Mouse (Mus musculus) mouse embryonic stem cell (cell line): ENCODE results near the gene Atxn7l3b.

Experiments used
- in situ Hi-C, 2 experiments: fragments of 300-500 bp; cut with MboI; formaldehyde crosslinking; loops; 1 replicate in 1 of 2; 3 replicates in 1 of 2; pipeline ENCODE4 v1.14.3; 2019 to 2020; ENCODE audit warnings: low sequenced_read_pairs in 2 of 2, low pct_unique_long_range_greater_than_20kb in 1 of 2, mixed read lengths in 1 of 2; ENCODE audit not compliant: unreplicated experiment in 1 of 2

Atxn7l3b gene

DNA sequence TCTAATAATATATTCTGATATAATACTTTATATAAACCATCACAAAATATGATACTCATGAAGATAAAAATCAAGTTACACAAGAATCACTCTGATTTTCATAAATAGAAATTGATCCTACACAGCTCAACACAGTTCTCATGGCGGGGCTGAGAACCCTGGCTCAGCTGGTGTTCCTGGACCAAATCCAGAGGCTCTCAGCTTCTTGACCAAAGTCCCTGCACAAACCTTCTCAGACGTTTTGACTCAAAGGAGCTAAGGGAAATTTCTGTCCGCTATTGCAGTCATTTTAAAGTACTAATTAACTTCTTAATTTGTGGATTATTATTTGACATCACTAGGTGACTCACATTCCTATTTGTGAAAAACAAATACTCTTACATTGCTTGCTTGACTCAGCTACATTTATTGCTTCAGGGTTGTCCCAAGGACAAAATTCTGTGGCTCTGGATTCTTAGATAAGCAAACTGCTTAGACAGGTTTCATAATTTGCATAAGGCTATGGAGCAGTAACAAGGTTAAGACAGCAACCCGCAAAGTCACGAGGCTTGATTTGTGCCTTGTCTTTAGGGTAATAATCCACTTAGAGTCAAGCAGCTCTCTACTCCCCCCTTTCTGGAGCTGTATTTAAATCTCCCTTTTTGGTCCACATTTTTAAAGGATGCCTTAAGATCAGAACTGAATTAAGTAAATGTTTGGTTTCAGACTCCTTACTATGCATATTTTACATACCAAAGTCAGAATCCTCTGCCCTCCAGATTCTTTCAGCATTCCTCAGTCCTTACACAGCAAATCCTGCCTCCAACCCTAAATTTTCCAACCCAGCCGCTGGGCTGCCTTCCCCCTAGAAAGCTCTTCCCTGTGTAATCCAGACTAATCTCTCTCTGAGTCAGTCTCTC, 45.8 kb downstream of the Atxn7l3b start:
- in situ Hi-C loops, result no loop called here

DNA sequence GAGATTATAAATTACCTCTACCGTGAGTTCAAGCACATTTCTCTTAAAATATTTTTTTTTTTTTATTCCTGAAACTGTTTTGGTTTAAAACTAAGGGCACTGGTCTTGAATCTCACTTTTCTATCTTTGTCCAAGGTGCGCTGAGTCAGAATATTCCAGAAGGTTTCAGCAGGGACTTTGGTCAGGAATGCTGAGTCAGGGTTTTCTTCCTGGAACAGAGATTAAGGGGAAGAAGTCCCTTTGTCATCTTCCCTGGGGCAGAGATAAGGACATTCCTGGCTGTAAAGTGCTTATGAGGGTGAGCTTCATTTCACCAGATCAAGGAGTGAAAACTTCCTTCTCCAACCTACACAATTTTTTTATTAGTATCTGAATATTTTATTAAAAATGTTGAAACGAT, 46.7 kb downstream of the Atxn7l3b start:
- in situ Hi-C loops, result no loop called here

DNA sequence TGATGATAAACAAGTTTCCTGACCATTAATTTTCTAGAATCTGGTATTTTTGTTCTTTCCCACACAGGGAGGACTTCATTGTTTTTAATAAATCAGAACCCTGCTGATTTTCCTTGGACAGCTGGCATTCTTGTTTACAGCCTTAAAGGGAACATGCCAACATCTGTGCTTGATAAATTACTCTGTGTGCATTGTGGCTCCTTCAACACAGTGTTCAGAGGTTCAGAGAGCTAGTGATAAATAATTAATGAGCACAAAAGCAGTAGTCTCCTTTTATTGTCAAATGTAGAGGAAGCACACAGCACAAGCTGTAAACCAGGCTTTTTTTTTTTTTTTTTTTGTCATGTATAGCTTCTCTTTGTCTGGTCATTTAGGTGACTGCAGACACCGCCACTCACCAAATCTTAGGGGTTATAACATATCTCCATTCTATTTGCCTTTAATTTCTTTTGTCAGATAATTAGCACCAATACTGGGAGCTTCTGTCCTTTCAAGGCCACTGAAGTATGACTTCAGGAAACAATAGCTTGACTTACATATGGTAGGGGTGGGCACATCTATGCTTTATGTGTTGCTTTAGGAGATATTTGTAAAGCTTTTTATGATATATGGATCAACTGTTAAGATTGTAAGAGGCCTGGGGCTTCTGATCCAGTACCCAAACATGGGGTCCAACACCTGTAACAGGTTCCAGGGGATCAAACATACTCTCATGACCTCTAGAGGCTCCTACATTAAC, 52.0 kb downstream of the Atxn7l3b start:
- in situ Hi-C loops, result no loop called here
